Mouse (Mus musculus): ENCODE results near the gene Bicra.
A peak's percentile ranks its signal among the peaks of the same experiment; 100 is the strongest.

Bicra gene

DNA sequence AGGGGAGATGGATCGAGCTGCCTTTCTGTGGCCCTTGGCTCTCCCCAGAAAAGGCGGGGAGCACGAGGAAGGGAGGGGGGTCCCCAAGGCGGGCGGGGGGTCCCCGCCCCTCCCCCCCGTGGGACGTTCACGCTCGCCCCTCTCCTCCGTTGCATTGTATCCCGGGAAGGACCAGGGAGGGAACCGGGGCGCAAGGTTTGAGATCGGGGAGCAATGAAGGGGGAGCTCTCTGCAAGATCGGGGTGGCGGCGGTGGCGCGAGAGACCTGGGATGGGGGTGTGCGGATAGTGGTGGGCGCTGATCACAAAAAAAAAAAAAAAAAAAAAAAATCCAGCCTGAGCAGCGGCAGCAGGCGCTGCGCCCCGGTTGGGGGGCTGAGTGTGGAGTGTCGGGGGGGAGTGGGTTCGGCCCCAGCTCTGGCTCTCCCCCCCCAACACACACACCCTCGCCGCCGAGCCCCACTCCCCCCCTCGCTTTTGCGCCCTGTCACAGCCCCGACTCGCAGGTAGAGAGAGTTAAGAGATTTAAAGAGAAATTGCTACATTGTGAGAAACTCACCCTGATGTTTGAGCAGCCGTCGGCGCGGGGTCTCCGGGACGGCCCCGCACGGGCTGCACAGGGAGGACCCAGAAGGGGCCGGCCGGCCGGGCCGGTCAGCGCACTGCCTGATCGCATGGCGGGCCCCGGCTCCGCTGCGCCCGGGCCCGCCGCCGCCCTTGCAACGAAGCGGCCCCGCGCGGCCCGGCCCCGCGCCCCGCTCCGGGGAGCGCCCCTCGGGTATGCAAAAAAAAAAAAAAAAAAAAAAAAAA, at the start of gene Bicra:
TSS of gene Bicra (minus strand) at position 584 of the 809 bp plus-strand sequence.
- DNase-seq (ENCODE audit: low read depth, low spot score), result peak; percentile 77

DNA sequence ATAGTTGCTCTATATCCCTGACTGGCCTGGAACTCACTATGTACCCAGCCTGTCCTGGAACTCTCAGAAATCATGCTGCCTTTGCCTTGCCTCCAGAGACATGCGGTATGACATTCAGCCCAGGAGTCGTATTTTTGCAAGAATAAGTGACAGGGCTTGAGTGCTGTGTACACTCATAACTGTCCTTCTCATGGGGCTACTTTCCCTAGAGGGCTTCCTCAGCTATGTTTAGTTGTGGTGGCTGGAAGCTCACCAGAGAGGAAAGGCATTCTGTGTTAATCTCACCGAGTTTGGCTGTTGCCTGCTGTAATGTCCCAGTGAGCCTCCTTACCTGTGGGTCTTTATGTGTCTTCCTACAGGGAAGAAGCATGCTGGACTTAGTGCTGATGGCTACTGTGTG, 46.9 kb upstream of the Bicra start:
- DNase-seq (ENCODE audit: low read depth, low spot score), result no peak

- DNase-seq (ENCODE audit: low read depth, low spot score), result no peak
Measured at GRCm38 (mm10) chr7:16087587-16087986, 39.9 kb upstream of the Bicra start.

GRCm38 (mm10) chr7:16083361-16083760, 35.6 kb upstream of the Bicra start:
- DNase-seq (ENCODE audit: low read depth, low spot score), result no peak

- DNase-seq (ENCODE audit: low read depth, low spot score), result no peak
Measured at GRCm38 (mm10) chr7:16080581-16080980, 32.9 kb upstream of the Bicra start.

DNA sequence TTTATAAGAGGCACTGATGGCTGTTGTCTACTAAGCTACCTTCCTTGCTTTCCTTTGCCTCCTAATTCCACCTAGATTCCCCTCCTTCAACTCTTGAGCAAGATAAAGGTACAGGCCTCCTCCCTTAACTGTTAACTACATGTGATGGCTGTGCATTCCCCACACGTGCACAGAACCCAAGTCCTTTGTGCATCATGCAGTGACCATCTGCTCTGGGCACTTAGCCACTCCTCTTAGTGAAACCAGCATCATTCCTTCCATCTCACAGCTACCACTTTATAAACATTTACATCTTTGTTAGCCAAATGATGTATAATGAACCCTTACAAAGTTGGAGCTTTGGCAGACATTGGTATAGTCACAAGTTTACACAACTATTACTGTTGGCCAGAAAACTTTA, 32.2 kb upstream of the Bicra start:
- DNase-seq (ENCODE audit: low read depth, low spot score), result no peak

DNA sequence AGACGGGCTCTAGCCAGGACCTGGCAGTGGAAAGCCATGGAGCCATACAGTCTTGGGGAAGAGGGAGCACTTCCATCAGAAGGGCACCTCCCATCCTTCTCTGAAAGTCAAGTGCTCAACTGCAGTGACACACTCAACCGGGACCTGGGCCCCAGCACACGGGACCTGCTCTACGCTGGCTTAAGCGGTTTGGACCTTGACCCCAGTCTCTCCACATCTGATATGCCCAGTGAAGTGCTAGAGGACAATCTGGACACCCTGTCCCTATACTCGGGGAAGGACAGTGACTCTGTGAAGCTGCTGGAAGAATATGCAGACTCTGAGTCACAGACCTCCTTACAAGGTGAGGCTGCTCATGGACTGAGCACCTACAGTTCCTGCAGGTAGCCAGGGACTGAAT, 24.2 kb upstream of the Bicra start:
- DNase-seq (ENCODE audit: low read depth, low spot score), result no peak

GRCm38 (mm10) chr7:16070846-16071245, 23.1 kb upstream of the Bicra start:
- no peak for DNase-seq (ENCODE audit: low read depth, low spot score)

DNA sequence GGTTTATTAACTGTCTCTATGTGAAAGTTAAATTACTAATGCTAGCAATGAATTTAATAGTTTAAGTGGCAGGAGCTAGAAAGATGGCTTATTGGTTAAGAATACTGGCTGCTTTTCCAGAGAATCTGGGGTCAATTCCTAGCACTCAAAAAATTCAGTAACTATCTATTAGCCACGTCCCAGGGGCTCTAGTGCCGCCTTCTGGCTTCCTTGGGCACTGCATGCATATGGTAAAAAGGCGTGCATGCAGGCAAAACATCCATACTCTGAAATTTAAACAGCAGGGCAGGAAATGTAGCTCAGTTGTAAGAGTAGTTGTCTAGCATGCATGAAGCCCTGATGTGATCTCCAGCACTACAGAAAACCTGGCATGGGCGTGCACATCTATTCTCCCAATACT, 15.8 kb upstream of the Bicra start:
- no peak for DNase-seq (ENCODE audit: low read depth, low spot score)

DNA sequence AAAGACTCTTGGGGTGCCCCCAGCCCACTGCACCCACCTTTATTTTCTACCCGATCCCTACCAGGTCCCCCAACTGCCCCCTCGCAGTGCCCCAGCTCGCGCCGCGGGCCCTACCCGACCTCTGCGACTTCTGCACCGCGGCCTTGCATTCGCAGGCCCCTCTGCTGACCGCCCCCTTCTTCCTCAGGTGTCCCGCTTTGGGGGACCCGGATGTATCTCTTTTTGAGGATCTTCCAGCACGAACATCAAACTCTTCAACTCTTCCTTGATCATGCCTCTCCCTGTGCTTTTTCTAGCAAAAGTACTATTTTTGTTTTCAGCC, 14.3 kb upstream of the Bicra start:
- no peak for DNase-seq (ENCODE audit: low read depth, low spot score)

- no peak for DNase-seq (ENCODE audit: low read depth, low spot score)
Measured at GRCm38 (mm10) chr7:16061219-16062098, 13.7 kb upstream of the Bicra start, which contains the start of gene Zfp541. Gene Zfp541 (plus strand): TSS chr7:16061814.

- no peak for DNase-seq (ENCODE audit: low read depth, low spot score)
Measured at GRCm38 (mm10) chr7:16057136-16057534, 9.4 kb upstream of the Bicra start.

GRCm38 (mm10) chr7:16056459-16057135, 8.9 kb upstream of the Bicra start:
- no peak for DNase-seq (ENCODE audit: low read depth, low spot score)

DNA sequence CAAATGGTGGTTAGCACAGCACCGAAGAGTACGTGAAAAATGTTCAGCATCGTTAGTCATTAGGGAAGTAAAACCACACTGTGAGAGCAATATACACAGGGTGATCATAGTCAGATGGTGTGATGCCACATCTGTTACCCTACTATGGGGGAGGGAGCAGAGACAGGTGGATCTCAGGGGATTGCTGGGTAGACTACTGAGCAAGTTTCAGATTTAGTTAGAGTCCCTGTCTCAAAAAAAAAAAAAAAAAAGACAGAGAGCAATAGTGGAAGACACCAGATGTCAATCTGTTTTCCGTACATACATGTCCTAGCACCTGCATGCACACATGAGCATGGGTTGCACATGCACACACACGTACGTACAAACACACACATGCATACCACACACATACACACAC, 7.9 kb upstream of the Bicra start:
- no peak for DNase-seq (ENCODE audit: low read depth, low spot score)

GRCm38 (mm10) chr7:16054966-16055365, 7.2 kb upstream of the Bicra start:
- no peak for DNase-seq (ENCODE audit: low read depth, low spot score)

- no peak for DNase-seq (ENCODE audit: low read depth, low spot score)
Measured at GRCm38 (mm10) chr7:16053105-16053504, 5.4 kb upstream of the Bicra start.

GRCm38 (mm10) chr7:16052684-16053083, 5.0 kb upstream of the Bicra start:
- peak; percentile 92 for DNase-seq (ENCODE audit: low read depth, low spot score)

- DNase-seq (ENCODE audit: low read depth, low spot score), result no peak
Measured at GRCm38 (mm10) chr7:16051883-16052595, 4.3 kb upstream of the Bicra start.

DNA sequence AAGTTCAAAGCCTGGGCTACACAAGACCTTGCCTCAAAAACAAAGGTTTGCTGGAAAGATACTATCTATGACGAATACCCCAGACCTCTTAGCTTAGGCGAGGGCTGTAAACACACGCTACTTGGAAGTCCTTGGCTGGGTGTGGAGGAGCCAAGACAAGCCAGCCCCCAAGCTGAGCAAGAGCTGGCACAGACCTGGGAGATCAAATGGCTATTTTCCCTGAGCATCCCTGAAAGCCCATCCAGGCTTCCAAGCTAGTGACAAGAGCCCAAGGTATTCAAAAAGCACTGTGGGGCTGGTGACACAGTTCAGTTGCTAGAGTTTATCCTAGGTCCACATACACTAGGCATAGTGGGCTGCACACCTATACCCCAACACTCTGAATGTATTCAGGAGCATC, 2.9 kb upstream of the Bicra start:
- no peak for DNase-seq (ENCODE audit: low read depth, low spot score)

DNA sequence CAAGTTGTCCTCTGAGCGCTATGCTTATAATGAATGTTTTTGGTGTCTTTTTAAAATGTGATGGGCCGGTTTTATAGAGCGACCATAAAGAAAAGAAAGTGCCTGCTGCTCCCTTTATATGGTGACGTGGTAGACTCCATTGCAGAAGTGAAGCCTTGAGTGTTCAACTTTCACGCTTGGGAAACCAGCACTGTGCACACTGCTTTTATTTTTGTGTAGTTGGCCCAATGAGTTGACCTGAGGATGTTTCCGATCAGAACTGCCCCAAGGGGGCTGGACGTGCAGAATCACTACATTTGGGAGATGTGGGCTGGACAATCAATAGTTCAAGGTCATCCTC, 1.8 kb upstream of the Bicra start:
- DNase-seq (ENCODE audit: low read depth, low spot score), result no peak

DNA sequence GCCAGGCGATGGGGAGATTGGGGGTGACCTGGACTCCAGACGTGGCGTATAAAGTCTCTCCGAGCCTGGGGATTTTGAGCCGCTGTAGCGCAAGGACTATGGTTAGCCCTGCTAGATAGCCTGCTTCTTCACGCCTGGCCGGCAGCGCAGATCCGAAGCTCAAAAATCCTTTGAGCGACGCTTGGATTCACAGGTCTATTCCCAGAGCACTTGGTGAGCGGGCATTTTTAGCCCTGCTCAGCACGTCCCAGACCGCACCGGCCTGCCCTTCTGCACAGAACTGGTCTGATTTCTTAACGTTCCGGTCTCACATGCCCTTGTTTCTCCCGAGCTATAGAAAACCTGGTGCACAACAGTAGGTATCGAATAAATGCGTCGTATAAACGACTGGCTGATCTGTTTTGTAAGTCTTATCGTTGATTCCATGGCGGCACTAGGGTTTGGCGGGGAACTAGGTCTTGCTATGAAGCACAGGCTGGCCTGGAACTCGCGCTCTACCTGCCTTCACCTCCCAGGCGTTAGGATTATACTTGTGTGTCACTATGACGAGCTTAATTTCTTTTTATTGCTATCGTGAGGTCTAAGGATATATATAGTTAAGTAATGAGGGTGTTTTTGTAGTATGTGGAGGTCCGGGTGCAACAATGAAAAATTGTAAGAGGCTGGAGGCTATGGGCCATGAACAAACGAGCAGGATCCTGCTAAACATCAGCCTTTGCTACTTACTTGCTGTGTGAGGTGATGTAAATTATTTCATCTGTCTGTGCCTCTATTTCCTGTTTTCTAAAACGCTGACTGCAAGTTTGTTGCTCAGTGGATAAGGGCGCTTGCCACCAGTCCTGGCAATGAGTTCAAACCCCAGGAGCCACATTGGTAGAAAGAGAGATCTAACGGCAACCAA, 1.2 kb upstream of the Bicra start:
- DNase-seq (ENCODE audit: low read depth, low spot score), result no peak
